Mouse (Mus musculus) G1E (cell line): ENCODE results near the gene Cacng5. TPM values are rescaled to one million over a fixed set of nuclear protein-coding genes. Genes with fewer than 3 reads are reported as not detected.

ENCODE experiments used
- ATAC-seq: 2 replicates; pipeline ENCODE4 v1.8.0; 2016; ENCODE audit warnings: mild to moderate bottlenecking; ENCODE audit not compliant: insufficient number of reproducible peaks, poor library complexity, low FRiP score, severe bottlenecking; ENCODE audit errors: extremely low read depth
- DNase-seq: peaks from one replicate; pipeline ENCODE4 v3.0.0; 2012; ENCODE audit warnings: low spot score
- H3K27me3 ChIP-seq: 2 replicates; pipeline ENCODE4 v1.6.1; 2012; ENCODE audit warnings: mild to moderate bottlenecking, low read length, inconsistent platforms; ENCODE audit not compliant: insufficient read depth
- H3K36me3 ChIP-seq: replicated peaks from 2 replicates; pipeline ENCODE3; 2012; ENCODE audit warnings: mild to moderate bottlenecking, inconsistent platforms
- H3K4me1 ChIP-seq: 2 replicates; pipeline ENCODE4 v1.6.1; 2012; ENCODE audit warnings: low read depth, low read length, inconsistent platforms, mixed read lengths; ENCODE audit not compliant: insufficient read depth
- H3K4me3 ChIP-seq: 2 replicates; pipeline ENCODE4 v1.5.1; 2012; ENCODE audit warnings: low read depth, mild to moderate bottlenecking, inconsistent platforms, low read length, moderate library complexity, mixed read lengths
- H3K9me3 ChIP-seq: replicated peaks from 2 replicates; pipeline ENCODE4 v1.6.1; 2012; ENCODE audit warnings: inconsistent platforms
- CTCF ChIP-seq: IDR thresholded peaks from 2 replicates; pipeline ENCODE4 v1.5.1; 2012; ENCODE audit warnings: low read depth, low read length, inconsistent platforms, mixed read lengths
- GATA1 ChIP-seq: IDR thresholded peaks from 2 replicates; pipeline ENCODE4 v1.6.1; 2012; ENCODE audit warnings: borderline replicate concordance, low read length, inconsistent platforms, mixed read lengths
- GATA2 ChIP-seq: IDR thresholded peaks from 2 replicates; pipeline ENCODE4 v1.6.1; 2012; ENCODE audit warnings: low read depth, low read length, inconsistent platforms, borderline replicate concordance
- POLR2AphosphoS5 ChIP-seq: IDR thresholded peaks from 2 replicates; pipeline ENCODE4 v1.6.1; 2012; ENCODE audit warnings: low read depth, low read length, inconsistent platforms; ENCODE audit not compliant: insufficient replicate concordance
- TAL1 ChIP-seq: conservative IDR thresholded peaks from 2 replicates; pipeline ENCODE4 v1.6.1; 2012; ENCODE audit warnings: low read depth, low read length, inconsistent platforms, mixed read lengths
- polyA plus RNA-seq: library from polyadenylated mRNA; stranded (reverse); fragments of >175 nt; gene quantifications from 2 replicates; pipeline ENCODE4 v1.2.3, GENCODE M21; 2012
- total RNA-seq, 2 experiments: library from RNA; stranded (forward) in 1 of 2; stranded (reverse) in 1 of 2; fragments of 200-1000 nt in 1 of 2; fragments of >200 nt in 1 of 2; fragmentation: Nextera tagmentation in 1 of 2; gene quantifications; 2 replicates each; pipeline ENCODE4 v1.2.3; 2014 to 2017

Gene Cacng5
- total and polyA plus RNA-seq, 3 experiments = not detected

DNA sequence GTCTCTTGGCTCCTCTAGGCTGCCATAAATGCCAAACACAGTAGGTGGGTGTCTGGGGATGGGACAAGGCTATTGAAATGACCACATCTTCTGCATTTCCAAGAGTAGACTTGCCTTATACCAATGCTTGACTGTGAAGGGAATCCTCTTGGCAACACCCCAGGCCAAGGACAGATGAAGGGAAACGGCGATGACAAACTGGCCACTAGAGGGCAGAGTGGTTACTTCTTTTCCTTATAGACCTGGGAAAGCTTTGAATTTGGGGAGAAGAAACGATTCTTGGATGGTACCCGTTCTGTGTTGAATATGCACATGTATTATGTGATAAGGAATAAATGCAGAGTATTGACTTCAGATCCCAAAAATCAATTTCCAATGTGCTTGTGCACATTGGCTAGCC is 50.8 kb downstream of the Cacng5 start:
- H3K27me3 ChIP-seq = no peaks in the 10 kb centered on the region

DNA sequence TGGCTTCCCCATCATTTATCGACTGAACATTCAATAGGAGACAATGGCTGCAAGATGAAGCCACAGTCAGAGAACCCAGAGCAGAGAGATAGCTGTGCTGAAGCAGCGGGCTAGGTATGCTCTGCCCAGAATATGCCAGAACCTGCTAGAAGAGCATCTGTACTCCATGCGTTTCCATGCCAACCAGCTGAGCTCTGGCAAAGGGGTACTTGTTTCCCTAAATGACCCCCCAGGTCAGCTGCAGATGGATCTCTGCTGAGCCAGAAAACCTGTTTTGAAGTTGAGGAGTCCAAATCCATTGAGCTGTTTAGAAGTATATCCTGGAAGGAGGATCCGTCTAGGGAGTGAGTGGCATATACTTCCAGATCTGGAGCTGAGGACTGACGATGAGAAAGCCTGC is 53.1 kb downstream of the Cacng5 start:
- no peaks in the 10 kb centered on the region for H3K36me3 ChIP-seq
- no peak for ATAC-seq
- H3K4me3 ChIP-seq = no peak overlapping the region
- DNase-seq = no peak
- H3K4me1 ChIP-seq = no peaks in the 10 kb centered on the region
- H3K9me3 ChIP-seq = no peaks in the 10 kb centered on the region
- no peaks in the 10 kb centered on the region for H3K27me3 ChIP-seq
- no peak for TF ChIP-seq CTCF

More for the DNA sequence above, 50.8 kb downstream of the Cacng5 start:
- Histone ChIP-seq H3K4me1 (no peaks in the 10 kb centered on the region), H3K4me3 (no peak overlapping the region), H3K36me3 (no peaks in the 10 kb centered on the region), H3K9me3 (no peaks in the 10 kb centered on the region)
- peak; percentile 13 for DNase-seq
- no peak for ATAC-seq
- no peak for TF ChIP-seq GATA2
- TF ChIP-seq POLR2AphosphoS5 = no peak
- TF ChIP-seq CTCF = no peak
- TF ChIP-seq TAL1 = no peak
- TF ChIP-seq GATA1 = no peak

DNA sequence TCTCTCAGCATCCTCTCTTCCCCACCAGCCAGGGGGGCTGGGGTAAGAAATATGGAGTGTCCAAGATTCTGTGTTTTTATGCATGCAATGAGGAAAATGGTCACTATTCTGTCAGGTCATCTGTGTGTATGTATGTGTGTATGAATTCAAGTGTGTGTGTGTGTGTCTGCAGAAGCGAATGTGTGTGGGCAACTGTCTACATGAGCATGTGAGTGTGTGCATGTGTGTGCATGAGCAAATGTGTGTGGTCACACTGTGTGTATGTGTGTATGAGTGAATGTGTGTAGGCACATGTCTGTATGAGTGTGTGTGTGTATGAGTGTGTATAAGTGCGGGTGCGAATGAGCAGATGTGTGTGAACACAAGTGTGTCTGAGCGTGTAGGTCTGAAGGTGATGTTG is 55.0 kb downstream of the Cacng5 start:
- H3K9me3 ChIP-seq = no peaks in the 10 kb centered on the region
- TF ChIP-seq POLR2AphosphoS5 (no peak), GATA1 (no peak), TAL1 (no peak), CTCF (no peak), GATA2 (no peak)
- no peaks in the 10 kb centered on the region for H3K27me3 ChIP-seq
- H3K4me1 ChIP-seq = no peaks in the 10 kb centered on the region
- ATAC-seq (no peak), DNase-seq (no peak)
- H3K4me3 ChIP-seq = no peak overlapping the region
- H3K36me3 ChIP-seq = no peaks in the 10 kb centered on the region

DNA sequence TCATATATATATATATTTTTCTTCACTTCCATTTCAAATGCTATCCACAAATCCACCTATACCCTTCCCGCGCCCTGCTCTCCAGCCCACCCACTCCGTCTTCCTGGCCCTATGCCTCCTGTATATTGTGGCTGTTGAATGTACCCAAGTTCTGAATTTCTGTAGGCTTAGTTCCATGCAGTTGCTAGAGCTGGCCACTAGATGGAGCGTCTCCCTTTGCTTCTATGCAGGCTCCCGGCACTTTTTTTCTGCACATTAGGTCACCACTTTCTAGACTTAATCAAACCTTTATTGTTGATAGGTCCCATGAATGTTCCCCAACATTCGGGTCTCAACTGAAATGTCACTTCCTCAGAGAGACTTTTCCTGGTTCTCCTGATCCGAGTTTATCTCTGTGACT is 55.6 kb downstream of the Cacng5 start:
- DNase-seq = peak; percentile 11

DNA sequence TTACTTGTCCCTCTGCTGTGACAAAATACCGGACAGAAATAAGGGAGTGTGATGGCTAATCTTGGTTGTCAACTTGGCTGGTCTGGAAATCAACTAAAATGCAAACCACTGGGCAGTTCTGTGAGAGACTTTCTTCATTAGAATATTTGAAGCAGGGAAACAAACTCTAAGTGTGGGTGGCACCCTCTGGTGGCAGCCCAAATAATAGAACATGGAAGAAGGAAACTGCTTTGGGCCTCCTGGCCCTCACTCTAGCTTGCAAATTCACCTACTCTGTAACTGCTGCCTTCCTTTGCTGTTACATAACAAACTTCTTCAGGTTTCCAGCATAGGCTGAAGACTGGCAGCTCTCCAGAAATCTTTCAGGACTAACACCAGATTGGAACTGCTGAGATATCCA is 61.8 kb downstream of the Cacng5 start:
- no peaks in the 10 kb centered on the region; the same call in 1 of the 2 replicates for H3K4me1 ChIP-seq
- DNase-seq = peak; percentile 7
- no peak overlapping the region for H3K4me3 ChIP-seq
- no peak for ATAC-seq
- TF ChIP-seq GATA2 (no peak), POLR2AphosphoS5 (no peak), GATA1 (no peak), CTCF (no peak; the same call in 1 of the 2 replicates), TAL1 (no peak)
- H3K36me3 ChIP-seq = no peaks in the 10 kb centered on the region
- no peaks in the 10 kb centered on the region for H3K9me3 ChIP-seq
- H3K27me3 ChIP-seq = no peaks in the 10 kb centered on the region

More for the DNA sequence above, 55.6 kb downstream of the Cacng5 start:
- Histone ChIP-seq H3K4me1 (no peaks in the 10 kb centered on the region), H3K4me3 (no peak overlapping the region), H3K27me3 (no peaks in the 10 kb centered on the region), H3K36me3 (no peaks in the 10 kb centered on the region), H3K9me3 (no peaks in the 10 kb centered on the region)
- TF ChIP-seq GATA1 (no peak), GATA2 (no peak), POLR2AphosphoS5 (no peak), CTCF (peak; percentile 58; the same call in 1 of the 2 replicates), TAL1 (no peak)
- peak; percentile 60 for ATAC-seq

DNA sequence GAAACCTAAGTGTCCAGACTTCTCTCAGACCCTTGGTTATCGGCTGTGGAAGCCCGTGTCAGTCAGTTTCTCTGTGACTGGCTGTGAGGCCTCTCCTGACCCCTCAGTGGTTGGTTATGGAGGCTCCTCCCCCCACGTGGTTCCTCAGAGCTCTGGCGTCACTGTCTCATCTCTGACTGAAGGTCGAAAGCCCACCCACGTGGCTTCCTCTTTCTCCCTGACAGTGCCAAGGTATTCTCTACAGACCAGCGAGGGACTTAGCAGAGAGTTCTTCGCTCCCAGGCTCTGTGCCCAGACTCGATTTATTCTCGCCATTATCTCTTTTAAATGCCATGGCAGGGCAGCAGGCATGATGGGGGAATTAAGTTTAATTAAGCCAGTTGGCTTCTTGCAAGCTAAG is 65.2 kb downstream of the Cacng5 start:
- Histone ChIP-seq H3K36me3 (no peaks in the 10 kb centered on the region), H3K4me1 (no peaks in the 10 kb centered on the region; the same call in 1 of the 2 replicates), H3K27me3 (no peaks in the 10 kb centered on the region), H3K9me3 (no peaks in the 10 kb centered on the region), H3K4me3 (no peak overlapping the region)
- ATAC-seq (peak; percentile 29; the same call in 1 of the 2 replicates), DNase-seq (no peak)
- TF ChIP-seq CTCF (no peak), GATA2 (no peak), GATA1 (no peak), TAL1 (no peak), POLR2AphosphoS5 (no peak)

DNA sequence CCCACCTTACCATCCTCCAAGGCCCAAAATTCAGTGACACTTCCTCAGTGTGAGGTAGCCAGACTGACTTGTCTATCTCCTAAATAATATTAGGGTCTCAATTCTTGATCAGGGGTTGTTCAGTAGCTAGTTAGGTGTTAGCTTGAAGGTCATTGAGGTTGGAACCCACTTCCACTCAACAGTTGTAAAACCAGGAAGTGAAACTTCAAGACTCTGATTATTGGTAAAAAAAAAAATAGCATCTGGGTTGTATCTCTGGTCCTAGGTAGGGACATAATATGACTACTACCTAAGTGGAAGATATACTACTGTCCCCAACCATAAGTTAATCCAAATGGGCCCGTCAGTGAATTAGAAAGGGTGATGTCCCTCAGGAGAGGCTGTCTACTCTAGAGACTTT is 70.7 kb downstream of the Cacng5 start:
- H3K27me3 ChIP-seq = no peaks in the 10 kb centered on the region
- H3K4me1 ChIP-seq = no peaks in the 10 kb centered on the region
- ATAC-seq (no peak), DNase-seq (no peak)
- H3K4me3 ChIP-seq = no peak overlapping the region
- no peaks in the 10 kb centered on the region for H3K36me3 ChIP-seq
- TF ChIP-seq GATA1 (no peak), GATA2 (no peak), CTCF (no peak), TAL1 (no peak), POLR2AphosphoS5 (no peak)
- H3K9me3 ChIP-seq = no peaks in the 10 kb centered on the region
